Mouse (Mus musculus): ENCODE measurements around the gene Ubqln5.

The Ubqln5 gene

DNA sequence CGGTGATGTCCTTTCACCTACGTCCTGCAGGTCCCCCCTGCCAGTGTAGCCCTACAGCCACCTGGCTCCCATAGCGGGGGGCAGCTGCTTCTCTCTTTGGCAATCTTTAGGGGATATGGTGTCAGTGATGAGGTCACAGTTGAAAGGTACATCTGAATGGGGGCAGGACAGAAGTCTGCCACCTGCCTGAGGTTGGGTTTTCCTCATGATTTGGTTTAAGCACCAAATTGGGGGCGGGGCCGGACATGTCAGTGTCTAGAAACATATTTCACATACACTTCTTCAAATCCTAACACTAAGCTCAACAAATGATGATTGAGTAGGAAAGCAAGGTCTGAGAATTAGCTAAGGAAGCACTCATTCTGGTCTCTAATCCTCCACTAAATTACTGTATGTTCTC, at the start of gene Ubqln5:
Ubqln5 (minus strand) TSS at position 101 of the 400 bp plus-strand sequence.
- DNase-seq (ENCODE audit: low spot score): no peak

DNA sequence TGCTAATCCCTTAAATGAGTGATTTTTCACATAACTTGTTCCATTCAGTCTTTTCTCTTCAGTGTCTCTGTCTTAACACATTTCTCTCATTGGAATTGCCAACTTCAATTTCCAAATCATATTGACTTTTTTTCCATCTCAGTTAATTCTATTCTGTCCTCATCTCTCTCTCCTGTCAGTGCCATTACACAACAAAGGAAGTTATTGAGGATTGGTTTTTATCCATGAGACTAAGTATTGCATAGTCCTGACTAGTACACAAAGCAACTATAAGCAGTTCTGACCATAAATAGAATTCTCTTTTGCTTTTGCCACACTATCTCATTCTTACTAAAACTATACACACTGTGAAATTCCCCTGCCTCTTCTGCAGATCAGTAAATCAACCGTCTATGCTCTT, 49.4 kb upstream of the Ubqln5 start:
- DNase-seq (ENCODE audit: low spot score): no peak

DNA sequence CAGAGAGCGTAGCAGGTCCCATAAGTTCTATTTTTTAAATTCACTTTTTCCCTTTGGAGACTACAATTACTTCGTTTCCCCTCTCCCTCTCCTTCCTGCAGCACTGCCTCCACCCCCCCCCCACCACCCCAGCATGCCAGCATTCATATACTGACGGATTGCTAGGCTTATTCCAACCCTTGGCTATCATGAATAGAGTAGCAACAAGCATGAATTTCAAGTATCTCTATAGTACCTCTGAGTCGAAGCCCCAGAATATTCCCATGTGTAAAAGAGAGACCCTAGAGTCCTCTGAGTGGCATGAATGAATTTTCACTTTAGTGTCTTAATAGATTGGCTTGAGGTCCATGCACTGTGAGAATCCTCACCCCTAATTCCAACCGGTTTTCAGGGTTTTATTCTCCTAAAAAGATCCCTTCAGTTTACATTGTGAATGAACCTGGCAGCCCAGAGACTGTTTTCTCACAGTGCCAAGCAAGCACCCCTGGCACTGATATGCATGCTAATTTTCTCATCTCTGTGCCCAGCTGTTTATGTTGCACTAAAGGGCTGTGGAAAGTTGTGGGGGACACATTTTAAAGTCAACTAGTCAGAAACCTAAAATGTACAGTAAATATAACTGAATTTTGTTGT, 48.9 kb upstream of the Ubqln5 start:
- DNase-seq (ENCODE audit: low spot score): no peak

DNA sequence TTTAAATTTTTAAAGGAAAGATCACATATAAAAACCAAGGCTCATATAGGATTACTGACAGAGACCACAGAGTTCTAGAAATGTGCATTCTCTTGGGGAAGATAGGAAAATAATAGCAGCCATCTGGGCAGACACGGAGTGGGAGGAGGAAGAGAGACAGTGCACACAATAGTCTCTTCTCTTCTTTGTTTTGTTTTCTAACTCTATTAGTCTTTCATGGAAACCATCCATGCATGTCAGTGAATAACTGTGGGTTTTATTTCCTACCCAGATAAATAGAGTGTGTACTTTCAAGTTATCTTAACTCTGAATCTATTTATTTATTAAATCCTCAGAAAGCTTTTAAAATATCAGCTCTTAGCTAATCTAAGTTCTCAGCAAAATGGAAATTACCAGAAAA, 45.5 kb upstream of the Ubqln5 start:
- no peak for DNase-seq (ENCODE audit: low spot score)

DNA sequence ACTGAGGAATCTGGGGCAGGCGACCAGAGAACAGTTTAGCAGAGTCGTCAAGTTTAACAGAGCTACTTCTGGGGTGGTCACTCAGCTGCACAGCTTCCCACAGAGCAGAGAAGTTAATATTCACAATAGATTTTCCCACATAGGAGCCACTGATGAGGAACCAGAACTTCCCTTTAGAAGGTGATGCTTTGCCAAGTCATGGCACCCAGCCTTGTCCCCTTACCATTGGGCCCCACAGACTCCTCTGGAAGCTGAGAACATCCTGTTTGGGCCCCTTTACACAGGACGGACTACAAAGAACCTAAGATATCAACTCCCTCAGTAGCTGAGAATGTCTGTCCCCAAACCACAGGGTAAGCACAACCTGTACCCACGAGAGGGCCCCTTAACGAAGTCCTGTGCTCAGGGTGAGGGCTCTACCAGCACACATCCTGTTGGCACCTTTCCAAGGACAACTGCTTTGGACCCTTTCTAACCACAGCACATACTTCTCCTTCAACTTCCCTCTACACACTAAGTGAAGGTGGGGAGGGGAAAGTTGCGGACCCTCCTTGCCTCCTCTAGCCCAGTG, 40.1 kb upstream of the Ubqln5 start:
- no peak for DNase-seq (ENCODE audit: low spot score)

DNA sequence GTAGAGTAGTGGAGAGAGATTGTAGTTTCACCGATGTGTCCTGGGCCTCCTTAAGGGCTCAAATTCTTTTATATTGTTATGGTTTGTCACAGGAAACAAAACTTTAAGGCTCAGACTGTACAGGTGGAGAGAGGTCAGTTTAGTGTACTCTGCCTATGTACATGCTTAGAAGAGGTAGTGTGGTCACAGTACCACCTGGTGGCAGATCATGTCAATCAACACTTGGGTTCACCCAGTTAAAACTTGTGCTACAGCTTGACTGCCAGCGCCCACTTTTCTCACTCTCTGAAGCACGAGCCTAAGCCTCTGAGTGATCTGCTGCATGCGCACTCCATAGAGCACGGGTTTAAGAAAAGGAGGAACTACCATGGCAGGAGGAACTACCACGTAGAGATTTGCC, 37.5 kb upstream of the Ubqln5 start:
- DNase-seq (ENCODE audit: low spot score): no peak

DNA sequence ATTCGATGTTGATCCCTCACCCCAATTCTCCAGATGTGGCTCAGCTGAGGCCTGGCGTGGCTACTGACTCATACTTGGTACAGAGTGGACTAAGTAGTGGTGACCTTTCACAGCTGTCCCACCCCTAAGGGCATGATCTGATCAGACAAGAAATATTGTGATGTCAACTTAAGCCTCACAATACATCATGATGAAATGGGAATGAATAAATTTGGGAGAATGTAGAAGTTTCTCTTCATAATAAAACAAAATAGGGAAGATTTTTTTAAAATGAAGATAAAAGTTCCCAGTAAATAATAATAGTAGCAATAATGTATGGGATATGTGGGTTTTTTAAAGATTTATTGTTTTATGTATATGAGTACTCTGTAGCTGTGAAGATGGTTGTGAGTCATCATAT, 20.8 kb upstream of the Ubqln5 start, which contains the start of gene Ubqlnl:
Ubqlnl (minus strand) TSS at position 101 of the 400 bp plus-strand sequence.
- no peak for DNase-seq (ENCODE audit: low spot score)

DNA sequence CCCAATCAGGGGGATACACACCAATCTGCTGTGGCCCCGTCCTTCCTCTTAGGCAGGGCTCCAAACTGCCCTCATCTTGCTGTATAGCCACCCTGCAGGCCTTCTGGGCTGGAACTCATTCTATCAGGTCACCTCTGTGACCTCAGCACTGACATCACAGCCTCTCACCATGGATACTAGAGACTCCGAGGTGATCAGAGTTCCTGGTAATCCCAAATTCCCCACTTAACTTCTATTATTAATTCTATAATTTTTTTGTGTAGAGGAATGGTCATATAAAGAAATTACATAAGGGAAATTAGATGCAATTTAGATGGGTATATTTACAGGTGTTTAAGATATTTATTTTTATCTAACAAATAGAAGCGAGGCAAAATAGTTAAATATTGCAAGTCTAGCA, 13.6 kb upstream of the Ubqln5 start, which contains the start of gene Ubqln3:
Ubqln3 (minus strand) TSS at position 101 of the 400 bp plus-strand sequence.
- DNase-seq (ENCODE audit: low spot score): no peak

DNA sequence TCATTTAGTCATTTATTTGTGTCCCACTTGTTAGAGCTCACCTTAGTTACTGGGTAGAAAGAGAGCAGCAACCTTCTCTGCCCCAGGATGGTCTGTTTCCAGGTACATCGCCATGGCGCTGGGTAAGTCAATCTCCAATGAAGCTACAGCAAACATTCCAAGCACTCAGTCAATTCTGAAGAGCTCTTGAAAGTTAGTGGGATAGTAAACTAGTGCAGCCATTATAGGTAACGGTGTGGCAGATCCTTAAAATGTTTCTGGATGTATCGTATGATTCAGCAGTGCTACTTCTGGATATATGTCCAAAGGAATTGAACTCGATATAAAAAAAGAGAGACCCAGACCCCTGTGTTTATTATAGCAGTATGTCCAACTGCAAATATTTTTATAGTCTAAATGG, 7.7 kb upstream of the Ubqln5 start, which contains the start of gene Olfr643:
Olfr643 (minus strand) TSS at position 101 of the 400 bp plus-strand sequence.
- DNase-seq (ENCODE audit: low spot score): no peak

DNA sequence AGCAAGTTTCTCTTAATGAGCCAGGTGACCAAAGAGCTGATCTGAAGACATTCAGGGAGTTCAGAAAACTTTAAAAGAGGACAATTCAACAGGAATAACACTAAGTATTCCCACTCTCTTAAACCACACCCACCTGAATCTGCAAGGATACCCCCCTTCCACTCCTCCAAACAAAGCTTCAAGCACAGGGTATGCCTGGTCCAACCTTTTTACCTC, 25.0 kb downstream of the Ubqln5 start, which contains the start of gene Olfr646:
Olfr646 (plus strand) TSS at position 117 of the 216 bp plus-strand sequence.
- DNase-seq (ENCODE audit: low spot score): no peak

DNA sequence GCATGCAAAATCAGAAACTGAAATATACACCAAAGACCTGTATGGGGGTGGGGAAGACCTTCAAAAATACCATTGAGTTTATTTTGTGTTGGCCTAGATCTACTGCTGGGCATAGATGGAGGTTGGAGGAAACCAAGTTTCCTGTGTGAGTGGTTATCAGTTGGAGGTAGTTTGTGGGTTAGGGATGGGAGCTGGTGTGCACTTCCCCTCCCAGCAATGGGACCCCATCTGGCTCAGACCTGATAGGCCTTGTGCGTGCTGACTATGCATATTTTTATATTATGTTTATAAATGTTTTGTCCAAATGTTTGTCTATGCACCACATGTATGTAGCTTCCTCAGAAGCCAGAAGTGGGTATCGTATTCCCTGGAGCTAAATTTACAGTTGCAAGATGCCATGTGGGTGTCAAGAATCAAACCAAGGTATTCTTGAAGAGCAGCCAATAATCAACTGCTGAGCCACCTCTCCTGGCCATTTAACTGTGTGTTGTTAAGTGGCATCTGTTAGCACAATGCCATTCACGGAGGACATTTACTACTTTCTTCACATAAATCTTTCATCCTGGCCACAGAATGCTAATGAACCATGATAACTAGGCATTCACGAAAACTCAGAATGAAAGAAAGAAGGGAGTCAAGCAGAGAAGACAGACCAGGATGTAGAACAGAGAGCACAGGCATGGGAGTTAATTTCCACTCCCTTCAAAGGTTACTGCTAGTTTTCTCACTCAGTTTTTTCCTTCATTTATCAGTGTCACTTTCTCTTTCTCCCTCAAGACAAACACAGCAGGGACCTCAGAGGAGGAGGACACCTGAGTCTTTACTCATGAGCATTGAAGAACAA, 25.5 kb downstream of the Ubqln5 start:
- no peak for DNase-seq (ENCODE audit: low spot score)

DNA sequence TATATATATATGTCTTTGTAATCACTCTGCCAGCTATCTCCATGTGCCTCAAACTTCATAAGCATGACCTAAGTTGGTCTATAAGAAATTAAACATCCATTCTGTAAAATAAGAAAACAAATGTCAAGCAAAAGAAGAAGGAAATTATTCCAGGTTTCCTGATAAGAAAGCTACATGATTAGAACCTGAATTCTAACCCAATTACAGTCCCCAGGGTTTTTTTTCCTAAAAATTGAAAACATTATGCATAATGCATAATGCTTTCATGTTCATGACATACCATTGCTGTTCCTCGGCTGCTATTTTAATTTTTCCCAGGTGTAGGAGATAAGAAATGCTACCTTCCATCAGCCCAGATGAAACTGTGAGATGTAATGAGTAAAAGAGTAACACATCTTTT, 44.3 kb downstream of the Ubqln5 start, which contains the start of gene Olfr645:
Olfr645 (minus strand) TSS at position 101 of the 400 bp plus-strand sequence.
- no peak for DNase-seq (ENCODE audit: low spot score)
